Mouse (Mus musculus) colon, adult 2 months (tissue): Measurements from ENCODE around the gene Zfp560. TPM values are rescaled to one million over a fixed set of nuclear protein-coding genes. Genes with fewer than 3 reads are reported as not detected.

Source experiments
- polyA plus RNA-seq: library from polyadenylated mRNA; depleted of rRNA; stranded (reverse); fragments of >200 nt; gene quantifications from 2 replicates; pipeline ENCODE4 v1.2.3, GENCODE M21; 2012; rRNA removed

Gene Zfp560
- 0.81 and 2.3 TPM in 2 replicates for polyA plus RNA-seq

GRCm38 (mm10) chr9:20384532-20385342 lies at the start of gene Zfp560:
Gene Zfp560 (minus strand): TSS chr9:20385177.

GRCm38 (mm10) chr9:20335994-20336393 lies 49.0 kb downstream of the Zfp560 start, which contains the start of gene Olfr18:
Gene Olfr18 (minus strand): TSS chr9:20336094.

GRCm38 (mm10) chr9:20298232-20298631 lies 86.7 kb downstream of the Zfp560 start, which contains the start of gene Olfr873:
Gene Olfr873 (plus strand): TSS chr9:20298532.

Other genes starting within 250 kb of the Zfp560 start
- not detected in 2 replicates for gene Olfr870, start 211.1 kb downstream of the Zfp560 start, polyA plus RNA-seq
- gene Olfr871, start 173.0 kb downstream of the Zfp560 start, polyA plus RNA-seq: not detected in 2 replicates
- not detected in 2 replicates for gene Olfr872, start 148.1 kb downstream of the Zfp560 start, polyA plus RNA-seq
- gene Olfr39, start 102.8 kb downstream of the Zfp560 start, polyA plus RNA-seq: not detected in 2 replicates
- not detected in 2 replicates for gene Olfr873, start 86.6 kb downstream of the Zfp560 start, polyA plus RNA-seq
- gene Olfr18, start 49.1 kb downstream of the Zfp560 start, polyA plus RNA-seq: not detected in 2 replicates
- gene Zfp26, start 75.0 kb upstream of the Zfp560 start, polyA plus RNA-seq: 0.64 and 0.83 TPM in 2 replicates
- gene Zfp426, start 107.6 kb upstream of the Zfp560 start, polyA plus RNA-seq: 2.7 and 2.9 TPM in 2 replicates
- 2.0 and 2.1 TPM in 2 replicates for gene Zfp266, start 136.2 kb upstream of the Zfp560 start, polyA plus RNA-seq
- 1.2 and 1.4 TPM in 2 replicates for gene Zfp846, start 196.1 kb upstream of the Zfp560 start, polyA plus RNA-seq